Mouse (Mus musculus): ENCODE data around the gene Rab4b. TPM values are rescaled to one million over a fixed set of nuclear protein-coding genes. Genes with fewer than 3 reads are reported as not detected.

Gene Rab4b
- polyA plus RNA-seq, 1 experiment = 56.3 TPM

GRCm38 (mm10) chr7:27160921-27161320, 17.8 kb downstream of the Rab4b start:
- no peaks in the 10 kb centered on the region for H3K36me3 ChIP-seq (ENCODE audit: control insufficient read depth, insufficient read depth)
- H3K4me2 ChIP-seq (ENCODE audit: low read depth) = no peak overlapping the region
- no peaks in the 10 kb centered on the region for H3K27me3 ChIP-seq (ENCODE audit: control insufficient read depth, insufficient read depth, insufficient read length)
- H3ac ChIP-seq (ENCODE audit: control insufficient read depth, insufficient read length) = no peak overlapping the region
- peaks cover 9% of the 10 kb centered on the region for H3K79me2 ChIP-seq (ENCODE audit: control insufficient read depth, insufficient read depth)
- no peak overlapping the region for H3K4me3 ChIP-seq
- no peak for TF ChIP-seq E2F4 (IDR thresholded peaks at IDR 0.05; ENCODE audit: insufficient read depth)
- no peak for TF ChIP-seq MAX (IDR thresholded peaks at IDR 0.05; ENCODE audit: low read depth)
- TF ChIP-seq MYOD1 (IDR thresholded peaks at IDR 0.05; ENCODE audit: control insufficient read depth in 1 of 3, insufficient read length in 2 of 3, low read depth in 2 of 3) = no peak
- no peak for TF ChIP-seq REST (IDR thresholded peaks at IDR 0.05; ENCODE audit: insufficient read depth, insufficient read length)
- no peak for TF ChIP-seq POLR2A (IDR thresholded peaks at IDR 0.05; ENCODE audit: insufficient read length, low read depth)
- TF ChIP-seq MYOG (IDR thresholded peaks at IDR 0.05; ENCODE audit: control insufficient read depth in 1 of 3, insufficient read depth in 1 of 3, insufficient read length in 2 of 3, low read depth in 2 of 3) = no peak
- no peak for TF ChIP-seq POLR2AphosphoS2 (IDR thresholded peaks at IDR 0.05; ENCODE audit: insufficient read length, low read depth)
- TF ChIP-seq TCF12 (IDR thresholded peaks at IDR 0.05; ENCODE audit: insufficient read depth, poor library complexity, severe bottlenecking) = no peak
- TF ChIP-seq SRF (IDR thresholded peaks at IDR 0.05; ENCODE audit: control insufficient read depth, insufficient read length, low read depth) = no peak
- TF ChIP-seq CEBPB (IDR thresholded peaks at IDR 0.05; ENCODE audit: insufficient read depth, poor library complexity, severe bottlenecking) = no peak
- no peak for TF ChIP-seq TCF3 (IDR thresholded peaks at IDR 0.05; ENCODE audit: insufficient read length, low read depth)
- no peak for TF ChIP-seq USF1 (IDR thresholded peaks at IDR 0.05; ENCODE audit: low read depth)

- Histone ChIP-seq H3K79me2 (ENCODE audit: control insufficient read depth, insufficient read depth) (no peaks in the 10 kb centered on the region), H3ac (ENCODE audit: control insufficient read depth, insufficient read length) (no peak overlapping the region), H3K27me3 (ENCODE audit: control insufficient read depth, insufficient read depth, insufficient read length) (no peaks in the 10 kb centered on the region), H3K4me3 (no peak overlapping the region), H3K36me3 (ENCODE audit: control insufficient read depth, insufficient read depth) (no peaks in the 10 kb centered on the region), H3K4me2 (ENCODE audit: low read depth) (peak overlapping the region; percentile 13)
- TF ChIP-seq TCF12 (IDR thresholded peaks at IDR 0.05; ENCODE audit: insufficient read depth, poor library complexity, severe bottlenecking) (no peak), REST (IDR thresholded peaks at IDR 0.05; ENCODE audit: insufficient read depth, insufficient read length) (no peak), SRF (IDR thresholded peaks at IDR 0.05; ENCODE audit: control insufficient read depth, insufficient read length, low read depth) (no peak), USF1 (IDR thresholded peaks at IDR 0.05; ENCODE audit: low read depth) (no peak), E2F4 (IDR thresholded peaks at IDR 0.05; ENCODE audit: insufficient read depth) (no peak), CEBPB (IDR thresholded peaks at IDR 0.05; ENCODE audit: insufficient read depth, poor library complexity, severe bottlenecking) (no peak), MYOG (IDR thresholded peaks at IDR 0.05; ENCODE audit: control insufficient read depth in 1 of 3, insufficient read depth in 1 of 3, insufficient read length in 2 of 3, low read depth in 2 of 3) (no peak), POLR2A (IDR thresholded peaks at IDR 0.05; ENCODE audit: insufficient read length, low read depth) (no peak), POLR2AphosphoS2 (IDR thresholded peaks at IDR 0.05; ENCODE audit: insufficient read length, low read depth) (no peak)
Measured at GRCm38 (mm10) chr7:27159882-27160281, 18.8 kb downstream of the Rab4b start.

- TF ChIP-seq MAX (IDR thresholded peaks at IDR 0.05; ENCODE audit: low read depth) = no peak
- no peak for TF ChIP-seq MYOG (IDR thresholded peaks at IDR 0.05; ENCODE audit: control insufficient read depth in 1 of 3, insufficient read depth in 1 of 3, insufficient read length in 2 of 3, low read depth in 2 of 3)
- no peak for TF ChIP-seq MYOD1 (IDR thresholded peaks at IDR 0.05; ENCODE audit: control insufficient read depth in 1 of 3, insufficient read length in 2 of 3, low read depth in 2 of 3)
- TF ChIP-seq CEBPB (IDR thresholded peaks at IDR 0.05; ENCODE audit: insufficient read depth, poor library complexity, severe bottlenecking) = no peak
- TF ChIP-seq POLR2A (IDR thresholded peaks at IDR 0.05; ENCODE audit: insufficient read length, low read depth) = no peak
- TF ChIP-seq REST (IDR thresholded peaks at IDR 0.05; ENCODE audit: insufficient read depth, insufficient read length) = no peak
- TF ChIP-seq USF1 (IDR thresholded peaks at IDR 0.05; ENCODE audit: low read depth) = no peak
- no peak for TF ChIP-seq TCF3 (IDR thresholded peaks at IDR 0.05; ENCODE audit: insufficient read length, low read depth)
- TF ChIP-seq TCF12 (IDR thresholded peaks at IDR 0.05; ENCODE audit: insufficient read depth, poor library complexity, severe bottlenecking) = no peak
- no peak for TF ChIP-seq POLR2AphosphoS2 (IDR thresholded peaks at IDR 0.05; ENCODE audit: insufficient read length, low read depth)
- TF ChIP-seq SRF (IDR thresholded peaks at IDR 0.05; ENCODE audit: control insufficient read depth, insufficient read length, low read depth) = no peak
- TF ChIP-seq E2F4 (IDR thresholded peaks at IDR 0.05; ENCODE audit: insufficient read depth) = no peak
- H3K4me2 ChIP-seq (ENCODE audit: low read depth) = no peak overlapping the region
- no peaks in the 10 kb centered on the region for H3K36me3 ChIP-seq (ENCODE audit: control insufficient read depth, insufficient read depth)
- no peak overlapping the region for H3K4me3 ChIP-seq
- H3K79me2 ChIP-seq (ENCODE audit: control insufficient read depth, insufficient read depth) = no peaks in the 10 kb centered on the region
- no peak overlapping the region for H3ac ChIP-seq (ENCODE audit: control insufficient read depth, insufficient read length)
- no peaks in the 10 kb centered on the region for H3K27me3 ChIP-seq (ENCODE audit: control insufficient read depth, insufficient read depth, insufficient read length)
Measured at GRCm38 (mm10) chr7:27159256-27159655, 19.4 kb downstream of the Rab4b start.

GRCm38 (mm10) chr7:27158171-27158570, 20.5 kb downstream of the Rab4b start:
- no peak overlapping the region for H3ac ChIP-seq (ENCODE audit: control insufficient read depth, insufficient read length)
- H3K27me3 ChIP-seq (ENCODE audit: control insufficient read depth, insufficient read depth, insufficient read length) = no peaks in the 10 kb centered on the region
- H3K4me3 ChIP-seq = no peak overlapping the region
- H3K36me3 ChIP-seq (ENCODE audit: control insufficient read depth, insufficient read depth) = no peaks in the 10 kb centered on the region
- TF ChIP-seq USF1 (IDR thresholded peaks at IDR 0.05; ENCODE audit: low read depth) = no peak
- TF ChIP-seq TCF3 (IDR thresholded peaks at IDR 0.05; ENCODE audit: insufficient read length, low read depth) = no peak
- TF ChIP-seq TCF12 (IDR thresholded peaks at IDR 0.05; ENCODE audit: insufficient read depth, poor library complexity, severe bottlenecking) = no peak
- TF ChIP-seq E2F4 (IDR thresholded peaks at IDR 0.05; ENCODE audit: insufficient read depth) = no peak
- no peak for TF ChIP-seq MYOG (IDR thresholded peaks at IDR 0.05; ENCODE audit: control insufficient read depth in 1 of 3, insufficient read depth in 1 of 3, insufficient read length in 2 of 3, low read depth in 2 of 3)
- no peak for TF ChIP-seq CEBPB (IDR thresholded peaks at IDR 0.05; ENCODE audit: insufficient read depth, poor library complexity, severe bottlenecking)
- H3K79me2 ChIP-seq (ENCODE audit: control insufficient read depth, insufficient read depth) = no peaks in the 10 kb centered on the region
- H3K4me2 ChIP-seq (ENCODE audit: low read depth) = no peak overlapping the region

GRCm38 (mm10) chr7:27156005-27156404, 22.7 kb downstream of the Rab4b start:
- TF ChIP-seq TCF12 (IDR thresholded peaks at IDR 0.05; ENCODE audit: insufficient read depth, poor library complexity, severe bottlenecking) (no peak), CEBPB (IDR thresholded peaks at IDR 0.05; ENCODE audit: insufficient read depth, poor library complexity, severe bottlenecking) (no peak), REST (IDR thresholded peaks at IDR 0.05; ENCODE audit: insufficient read depth, insufficient read length) (no peak), MYOG (IDR thresholded peaks at IDR 0.05; ENCODE audit: control insufficient read depth in 1 of 3, insufficient read depth in 1 of 3, insufficient read length in 2 of 3, low read depth in 2 of 3) (no peak), POLR2AphosphoS2 (IDR thresholded peaks at IDR 0.05; ENCODE audit: insufficient read length, low read depth) (no peak), MAX (IDR thresholded peaks at IDR 0.05; ENCODE audit: low read depth) (no peak), USF1 (IDR thresholded peaks at IDR 0.05; ENCODE audit: low read depth) (no peak), POLR2A (IDR thresholded peaks at IDR 0.05; ENCODE audit: insufficient read length, low read depth) (no peak), E2F4 (IDR thresholded peaks at IDR 0.05; ENCODE audit: insufficient read depth) (no peak), TCF3 (IDR thresholded peaks at IDR 0.05; ENCODE audit: insufficient read length, low read depth) (no peak), SRF (IDR thresholded peaks at IDR 0.05; ENCODE audit: control insufficient read depth, insufficient read length, low read depth) (no peak)
- H3K36me3 ChIP-seq (ENCODE audit: control insufficient read depth, insufficient read depth) = no peaks in the 10 kb centered on the region

More at GRCm38 (mm10) chr7:27156005-27156404, 22.7 kb downstream of the Rab4b start:
- Histone ChIP-seq H3K79me2 (ENCODE audit: control insufficient read depth, insufficient read depth) (no peaks in the 10 kb centered on the region), H3K4me3 (no peak overlapping the region), H3K27me3 (ENCODE audit: control insufficient read depth, insufficient read depth, insufficient read length) (no peaks in the 10 kb centered on the region), H3ac (ENCODE audit: control insufficient read depth, insufficient read length) (no peak overlapping the region), H3K4me2 (ENCODE audit: low read depth) (no peak overlapping the region)
